Mouse (Mus musculus): ENCODE data around the gene Vsig2. TPM values are rescaled to one million over a fixed set of nuclear protein-coding genes. Genes with fewer than 3 reads are reported as not detected.
A peak's percentile ranks its signal among the peaks of the same experiment; 100 is the strongest.

Gene Vsig2
- polyA plus RNA-seq, 1 experiment from 2014 or later: 0.42 TPM

DNA sequence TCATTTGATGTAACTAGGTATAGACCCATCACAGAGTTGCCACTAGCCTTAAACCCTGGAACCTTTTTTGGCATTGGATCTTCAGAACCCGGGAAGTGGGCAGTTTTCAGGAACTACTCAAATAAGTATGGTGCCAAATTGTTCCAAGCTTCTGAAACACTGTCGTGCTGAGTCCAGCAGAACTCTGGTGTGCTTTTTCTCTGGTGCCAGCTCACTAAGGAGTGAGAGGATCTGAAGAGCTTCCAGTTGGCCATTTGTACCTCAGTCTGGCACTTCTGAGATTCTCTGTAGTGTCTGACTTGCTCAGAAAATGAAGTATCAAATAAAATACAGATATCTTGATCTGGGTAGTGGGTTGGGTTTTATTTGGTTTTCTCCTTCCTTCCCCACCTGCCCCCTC, 19.1 kb upstream of the Vsig2 start:
- no peaks in the 10 kb centered on the region for H3K9me3 ChIP-seq
- no peak for ATAC-seq
- H3K27me3 ChIP-seq: no peaks in the 10 kb centered on the region
- no peak overlapping the region for H3K4me2 ChIP-seq (replicated peaks)
- no peak overlapping the region for H3K9ac ChIP-seq (replicated peaks)
- H3K4me3 ChIP-seq (replicated peaks): no peak overlapping the region
- peaks cover 48% of the 10 kb centered on the region for H3K36me3 ChIP-seq
- no peak overlapping the region for H3K27ac ChIP-seq
- 93% methylated on average over 2 of the region's 2 CpGs for WGBS
- H3K4me1 ChIP-seq (replicated peaks): 0 out of 2 replicates have a peak, but pooled peaks cover 2% of the 10 kb centered on the region

DNA sequence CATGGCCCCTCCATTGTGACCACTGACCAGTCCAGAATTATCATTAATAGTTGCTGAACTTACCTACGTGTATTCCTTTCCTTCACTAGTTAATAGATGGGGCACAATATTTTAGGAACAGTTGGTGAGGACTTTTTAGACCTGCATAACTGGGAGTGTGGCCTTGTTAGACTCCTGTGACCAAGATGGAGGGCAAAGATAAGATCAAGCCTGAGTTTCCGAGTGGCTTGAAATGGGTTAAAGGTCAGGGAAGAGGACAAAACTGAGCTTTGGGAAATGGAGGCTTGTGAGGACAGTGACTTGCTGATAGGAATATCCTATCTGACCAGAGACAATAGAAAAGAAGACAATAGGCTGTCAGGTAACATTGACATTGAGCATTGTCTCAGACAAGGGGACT, 13.6 kb upstream of the Vsig2 start:
- peaks cover 54% of the 10 kb centered on the region for H3K27me3 ChIP-seq
- H3K27ac ChIP-seq: no peak overlapping the region
- no peak overlapping the region for H3K4me3 ChIP-seq (replicated peaks)
- WGBS: 87% methylated on average over 2 of the region's 2 CpGs
- H3K4me2 ChIP-seq (replicated peaks): no peak overlapping the region
- H3K4me1 ChIP-seq (replicated peaks): peaks cover 26% of the 10 kb centered on the region
- H3K9ac ChIP-seq (replicated peaks): no peak overlapping the region
- no peak for ATAC-seq
- no peaks in the 10 kb centered on the region for H3K9me3 ChIP-seq
- peaks cover 36% of the 10 kb centered on the region for H3K36me3 ChIP-seq

DNA sequence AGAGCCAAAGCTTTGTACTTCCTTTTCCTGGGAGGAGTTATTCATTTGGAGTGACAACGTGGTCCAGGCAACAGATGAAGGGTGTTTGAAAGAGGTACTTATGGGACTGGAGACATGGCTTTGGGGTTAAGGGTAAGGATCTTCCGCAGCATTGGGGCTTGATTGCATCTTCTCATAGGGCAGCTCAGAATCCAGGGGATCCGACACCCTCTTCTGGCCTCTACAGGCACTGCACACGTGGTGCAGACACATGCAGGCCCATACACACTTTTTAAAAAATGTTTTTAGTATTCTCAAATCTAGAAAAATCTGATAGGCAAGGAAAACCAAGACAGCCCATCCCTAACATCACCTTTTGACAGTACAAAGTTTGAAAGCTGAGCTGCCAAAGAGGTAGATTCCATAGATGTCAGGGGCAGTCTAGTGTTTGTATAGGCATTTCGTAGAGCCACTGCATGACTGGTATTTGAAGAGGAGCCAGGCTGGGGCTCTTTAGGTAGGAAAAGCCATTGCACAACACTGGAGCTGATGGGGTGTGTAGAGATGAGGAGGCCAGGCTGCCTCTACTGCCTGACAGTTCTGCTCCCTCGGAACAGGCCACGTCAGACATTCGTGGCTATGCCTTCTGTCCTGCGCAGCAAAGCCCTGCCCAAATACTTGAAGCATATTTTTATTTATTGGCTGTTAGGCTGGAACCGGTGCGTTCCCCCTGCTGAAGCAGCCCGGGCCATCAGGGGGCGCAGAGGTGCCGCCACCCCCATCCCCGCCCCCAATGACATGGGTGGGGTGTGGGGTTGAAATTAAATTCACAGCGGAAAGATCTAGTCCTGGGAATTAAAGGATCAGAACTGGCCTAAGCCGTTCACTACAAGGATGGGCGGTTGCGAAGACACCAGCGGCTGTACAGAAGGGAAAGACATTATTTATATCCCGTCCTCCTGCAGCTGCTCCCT, 12.3 kb upstream of the Vsig2 start:
- H3K9ac ChIP-seq (replicated peaks): no peak overlapping the region
- peaks cover 36% of the 10 kb centered on the region for H3K4me1 ChIP-seq (replicated peaks)
- peak; percentile 21; the same call in 1 of the 2 replicates for ATAC-seq

DNA sequence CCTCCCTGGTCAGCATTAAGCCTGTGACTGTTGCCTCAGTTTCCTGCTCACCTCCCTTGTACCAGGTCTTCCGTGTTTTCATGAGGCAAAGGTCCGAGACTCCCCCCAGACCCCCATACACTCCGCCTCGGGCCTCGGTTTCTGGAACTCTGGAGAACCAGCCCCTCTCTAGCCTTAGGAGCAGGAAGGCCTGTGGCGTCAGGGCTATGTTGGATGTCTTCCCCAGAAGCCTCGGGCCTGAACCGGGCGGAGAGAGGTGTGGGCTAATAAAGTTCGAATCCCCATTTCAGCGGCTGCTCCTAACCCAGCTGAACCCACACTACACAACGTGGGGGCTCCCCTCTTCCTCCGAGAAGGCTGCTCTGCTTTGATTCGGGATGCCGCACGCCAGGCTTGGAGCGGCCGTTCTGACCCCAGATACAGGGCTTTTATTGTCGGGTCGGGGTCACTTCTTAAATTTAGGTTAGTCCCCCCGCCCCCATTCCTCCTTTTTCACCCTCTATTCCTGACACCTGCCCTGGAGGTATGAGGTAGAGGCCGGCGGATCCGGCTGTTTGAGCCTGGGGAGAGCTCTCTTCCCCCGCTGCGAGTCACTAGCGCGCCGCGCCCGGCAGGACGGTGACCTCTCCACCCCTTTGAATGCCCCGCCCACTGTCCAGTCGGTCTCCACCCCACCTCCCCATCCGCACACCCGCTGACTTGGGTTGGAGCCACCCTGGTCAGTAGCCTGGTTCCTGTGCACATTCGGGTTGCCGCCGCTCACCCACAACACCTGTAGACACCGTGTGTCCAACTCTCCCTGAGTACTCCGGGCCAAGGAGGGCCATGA, 11.4 kb upstream of the Vsig2 start, which contains the start of gene Esam:
TSS of gene Esam (plus strand) at position 683 of the 829 bp plus-strand sequence.
- ATAC-seq: peak; percentile 32; the same call in 1 of the 2 replicates
- peak within 1 kb of the TSS; percentile 21 for H3K4me2 ChIP-seq (replicated peaks)
- no peak within 1 kb of the TSS; the same call in 1 of the 2 replicates for H3K9ac ChIP-seq (replicated peaks)
- H3K4me3 ChIP-seq (replicated peaks): 0 out of 2 replicates have a peak within 1 kb of the TSS, but pooled peaks have one; percentile 6
- 4% methylated on average over 41 of the region's 41 CpGs for WGBS
- H3K36me3 ChIP-seq: peaks cover 22% of the 10 kb centered on the region
- H3K27ac ChIP-seq: no peak within 1 kb of the TSS
- peaks cover 73% of the 10 kb centered on the region for H3K27me3 ChIP-seq
- peaks cover 36% of the 10 kb centered on the region for H3K4me1 ChIP-seq (replicated peaks)
- no peaks in the 10 kb centered on the region for H3K9me3 ChIP-seq

More for the DNA sequence above, 12.3 kb upstream of the Vsig2 start:
- H3K27ac ChIP-seq: no peak overlapping the region
- H3K36me3 ChIP-seq: peaks cover 28% of the 10 kb centered on the region
- H3K27me3 ChIP-seq: peaks cover 66% of the 10 kb centered on the region
- WGBS: 21% methylated on average over 21 of the region's 21 CpGs
- H3K4me2 ChIP-seq (replicated peaks): no peak overlapping the region; the same call in 1 of the 2 replicates
- no peaks in the 10 kb centered on the region for H3K9me3 ChIP-seq
- H3K4me3 ChIP-seq (replicated peaks): no peak overlapping the region

DNA sequence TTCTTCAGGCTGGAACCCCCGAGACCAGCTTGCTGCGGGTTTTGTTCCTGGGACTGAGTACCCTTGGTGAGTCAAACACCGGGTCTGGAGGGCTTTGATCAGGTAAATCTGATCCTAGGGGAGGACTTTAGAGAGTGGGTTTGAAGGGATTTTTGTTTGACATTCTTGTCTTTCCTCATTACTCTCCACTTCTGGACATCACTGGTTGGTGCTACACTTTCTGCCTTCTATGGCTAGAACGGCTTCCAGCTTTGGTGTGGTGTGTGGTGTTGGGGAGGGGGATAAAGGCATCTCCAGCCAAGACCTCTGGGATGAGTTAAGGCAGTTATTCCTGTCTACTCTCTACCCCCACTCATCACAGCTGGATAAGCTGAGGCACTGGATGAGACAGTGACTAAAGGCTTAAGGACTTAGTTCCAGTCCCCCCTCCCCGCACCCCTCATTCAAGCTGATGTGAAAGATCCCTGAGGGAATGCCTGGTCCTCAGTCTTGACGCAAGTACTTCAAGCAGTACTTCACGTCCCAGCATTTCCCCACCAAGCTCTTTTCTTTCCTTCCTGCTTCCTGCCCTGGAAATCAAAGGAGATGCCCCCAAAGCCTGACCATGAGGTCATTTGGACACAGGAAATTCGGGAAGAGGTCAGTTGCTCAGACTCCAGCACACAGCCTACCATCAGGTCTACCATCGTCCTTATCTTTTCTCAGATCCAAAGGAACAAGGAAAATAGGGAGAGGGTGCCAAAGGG, 10.7 kb upstream of the Vsig2 start:
- 19% methylated on average over 9 of the region's 9 CpGs for WGBS
- no peak overlapping the region for H3K27ac ChIP-seq
- peak overlapping the region; percentile 21; the same call in 1 of the 2 replicates for H3K4me2 ChIP-seq (replicated peaks)
- 0 out of 2 replicates have a peak overlapping the region, but pooled peaks have one; percentile 6 for H3K4me3 ChIP-seq (replicated peaks)
- ATAC-seq: no peak
- peaks cover 36% of the 10 kb centered on the region for H3K4me1 ChIP-seq (replicated peaks)
- H3K9ac ChIP-seq (replicated peaks): no peak overlapping the region; the same call in 1 of the 2 replicates
- H3K9me3 ChIP-seq: no peaks in the 10 kb centered on the region
- H3K36me3 ChIP-seq: peaks cover 15% of the 10 kb centered on the region
- peaks cover 81% of the 10 kb centered on the region for H3K27me3 ChIP-seq

DNA sequence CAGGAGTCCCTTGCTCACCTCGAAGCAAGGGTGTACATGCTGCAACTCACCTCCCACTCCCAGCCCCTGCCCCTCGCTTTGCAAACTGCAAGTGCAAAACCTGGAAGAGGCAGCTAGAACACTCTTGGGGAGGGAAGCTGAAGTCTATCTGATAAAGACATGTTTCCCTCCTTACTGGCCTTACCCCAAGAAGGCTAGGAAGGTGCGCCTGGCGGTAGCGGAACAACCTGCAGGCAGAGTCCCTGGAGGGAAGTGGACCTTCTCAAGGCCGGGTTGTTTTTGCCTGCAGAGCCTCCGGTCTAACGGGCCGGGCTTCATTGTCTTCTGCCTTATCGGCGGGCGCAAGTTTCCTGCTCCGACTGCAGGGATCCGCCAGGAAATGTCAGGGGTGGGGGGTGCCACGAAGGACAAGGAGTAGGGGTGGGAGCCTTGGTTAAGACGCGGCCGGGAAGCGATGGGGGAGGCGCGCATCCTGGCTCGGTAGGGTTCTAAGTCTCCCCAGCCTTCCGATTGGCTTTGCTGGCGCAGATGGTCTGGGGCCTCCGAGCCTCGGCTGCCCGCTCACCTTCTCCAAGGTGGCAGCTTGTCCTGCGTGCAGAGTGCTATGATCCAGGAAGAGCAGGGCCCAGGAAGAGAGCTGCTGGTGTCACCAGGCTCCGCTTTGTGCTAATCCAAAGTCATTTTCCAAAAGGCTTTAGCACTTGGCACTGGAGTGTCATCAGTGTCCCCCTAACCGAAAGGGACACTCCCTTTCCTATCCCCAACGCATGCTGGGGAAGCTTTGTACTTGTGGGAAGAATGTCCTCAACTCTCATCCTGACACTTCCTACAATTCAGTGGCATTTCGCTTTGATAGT, 8.8 kb upstream of the Vsig2 start:
- Histone ChIP-seq H3K27ac (0 out of 2 replicates have a peak overlapping the region, but pooled peaks have one; percentile 11), H3K27me3 (peaks cover 79% of the 10 kb centered on the region)

DNA sequence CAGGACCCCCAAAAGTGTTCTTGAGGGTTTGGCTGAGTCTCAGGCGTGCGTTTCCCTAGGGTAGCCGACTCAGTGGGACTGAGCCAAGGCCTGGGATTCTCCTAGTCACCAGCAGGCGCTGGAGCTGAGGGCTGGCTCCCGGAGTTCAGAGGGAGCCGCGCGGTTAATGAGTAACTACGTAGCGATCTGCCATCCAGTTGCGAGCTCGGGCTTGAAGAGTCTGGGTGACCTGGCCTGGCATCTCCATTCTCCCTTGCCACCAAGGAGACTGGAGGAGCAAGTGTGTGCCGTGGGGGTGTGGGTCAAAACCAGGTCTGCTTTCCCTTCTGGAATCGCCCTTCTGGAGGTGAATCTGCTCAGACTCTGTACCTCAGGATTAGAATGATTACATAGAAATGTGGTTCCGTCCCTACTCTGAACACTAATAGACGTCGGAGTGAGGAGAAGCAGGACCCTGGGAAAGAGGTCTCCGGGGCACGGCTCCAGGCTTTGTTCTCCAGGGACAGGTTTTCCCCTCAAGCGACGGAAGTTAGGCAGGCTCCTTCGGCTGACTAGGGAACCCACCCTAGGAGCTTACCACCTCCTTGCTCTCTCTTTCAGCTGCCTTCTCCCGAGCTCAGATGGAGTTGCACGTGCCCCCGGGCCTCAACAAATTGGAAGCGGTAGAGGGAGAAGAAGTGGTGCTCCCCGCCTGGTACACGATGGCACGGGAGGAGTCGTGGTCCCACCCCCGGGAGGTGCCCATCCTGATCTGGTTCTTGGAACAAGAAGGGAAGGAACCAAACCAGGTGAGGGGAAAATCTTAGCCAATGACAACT, 8.0 kb upstream of the Vsig2 start:
- Histone ChIP-seq H3K27ac (0 out of 2 replicates have a peak overlapping the region, but pooled peaks have one; percentile 11), H3K27me3 (peaks cover 71% of the 10 kb centered on the region), H3K9ac (replicated peaks) (peak overlapping the region; percentile 48), H3K4me3 (replicated peaks) (peak overlapping the region; percentile 38), H3K4me2 (replicated peaks) (peak overlapping the region; percentile 65), H3K9me3 (no peaks in the 10 kb centered on the region), H3K36me3 (no peaks in the 10 kb centered on the region), H3K4me1 (replicated peaks) (peaks cover 36% of the 10 kb centered on the region)
- 1% methylated on average over 31 of the region's 31 CpGs for WGBS
- peak; percentile 61 for ATAC-seq

More for the DNA sequence above, 8.8 kb upstream of the Vsig2 start:
- H3K4me2 ChIP-seq (replicated peaks): peak overlapping the region; percentile 65
- 1% methylated on average over 32 of the region's 32 CpGs for WGBS
- peak; percentile 65 for ATAC-seq
- H3K9me3 ChIP-seq: no peaks in the 10 kb centered on the region
- H3K36me3 ChIP-seq: peaks cover 4% of the 10 kb centered on the region
- H3K9ac ChIP-seq (replicated peaks): peak overlapping the region; percentile 55
- peaks cover 36% of the 10 kb centered on the region for H3K4me1 ChIP-seq (replicated peaks)
- H3K4me3 ChIP-seq (replicated peaks): peak overlapping the region; percentile 38

DNA sequence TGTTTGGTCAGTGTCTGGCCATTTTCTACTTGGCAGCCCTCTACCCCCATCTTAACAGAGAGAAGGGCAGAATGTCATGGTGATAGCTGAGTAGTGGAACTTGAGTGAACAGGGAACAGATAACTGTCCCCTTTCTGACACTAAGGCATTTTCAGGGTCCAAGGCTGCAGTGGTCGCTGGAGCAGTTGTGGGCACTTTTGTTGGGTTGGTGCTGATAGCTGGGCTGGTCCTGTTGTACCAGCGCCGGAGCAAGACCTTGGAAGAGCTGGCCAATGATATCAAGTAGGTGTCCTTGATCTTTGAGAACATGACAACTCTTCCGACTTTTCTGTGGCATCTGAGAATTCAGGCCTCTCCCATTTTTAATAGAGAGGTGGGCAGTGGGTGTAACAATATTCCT, 2.2 kb upstream of the Vsig2 start:
- Histone ChIP-seq H3K4me1 (replicated peaks) (no peaks in the 10 kb centered on the region), H3K36me3 (no peaks in the 10 kb centered on the region), H3K27me3 (peaks cover 32% of the 10 kb centered on the region), H3K4me2 (replicated peaks) (no peak overlapping the region), H3K9ac (replicated peaks) (no peak overlapping the region), H3K4me3 (replicated peaks) (no peak overlapping the region), H3K9me3 (no peaks in the 10 kb centered on the region), H3K27ac (no peak overlapping the region)
- no peak for ATAC-seq
- WGBS: 86% methylated on average over 4 of the region's 4 CpGs

DNA sequence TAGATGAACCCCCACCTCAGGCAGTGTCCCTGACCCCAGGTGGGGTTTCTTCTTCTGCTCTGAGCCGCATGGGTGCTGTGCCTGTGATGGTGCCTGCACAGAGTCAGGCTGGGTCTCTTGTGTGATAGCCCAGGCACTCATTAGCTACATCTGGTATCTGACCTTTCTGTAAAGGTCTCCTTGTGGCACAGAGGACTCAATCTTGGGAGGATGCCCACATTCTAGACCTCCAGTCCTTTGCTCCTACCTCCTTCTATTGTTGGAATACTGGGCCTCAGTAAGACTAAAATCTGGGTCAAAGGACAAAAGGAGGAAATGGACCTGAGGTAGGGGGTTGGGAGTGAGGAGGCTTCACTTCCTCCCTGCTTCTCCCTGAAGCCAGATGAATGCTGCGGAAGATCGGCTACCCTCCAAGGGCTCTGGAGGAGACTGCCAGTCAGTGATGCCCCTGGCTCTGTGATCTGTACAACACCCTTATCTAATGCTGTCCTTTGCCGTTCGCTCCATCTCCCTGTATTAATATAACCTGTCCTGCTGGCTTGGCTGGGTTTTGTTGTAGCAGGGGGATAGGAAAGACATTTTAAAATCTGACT, 1.3 kb upstream of the Vsig2 start:
- no peaks in the 10 kb centered on the region for H3K4me1 ChIP-seq (replicated peaks)
- no peaks in the 10 kb centered on the region for H3K9me3 ChIP-seq
- H3K27me3 ChIP-seq: peaks cover 31% of the 10 kb centered on the region
- no peak overlapping the region for H3K27ac ChIP-seq
- ATAC-seq: no peak
- H3K4me2 ChIP-seq (replicated peaks): no peak overlapping the region
- WGBS: 76% methylated on average over 5 of the region's 5 CpGs
- no peak overlapping the region for H3K9ac ChIP-seq (replicated peaks)
- no peaks in the 10 kb centered on the region for H3K36me3 ChIP-seq
- H3K4me3 ChIP-seq (replicated peaks): no peak overlapping the region

DNA sequence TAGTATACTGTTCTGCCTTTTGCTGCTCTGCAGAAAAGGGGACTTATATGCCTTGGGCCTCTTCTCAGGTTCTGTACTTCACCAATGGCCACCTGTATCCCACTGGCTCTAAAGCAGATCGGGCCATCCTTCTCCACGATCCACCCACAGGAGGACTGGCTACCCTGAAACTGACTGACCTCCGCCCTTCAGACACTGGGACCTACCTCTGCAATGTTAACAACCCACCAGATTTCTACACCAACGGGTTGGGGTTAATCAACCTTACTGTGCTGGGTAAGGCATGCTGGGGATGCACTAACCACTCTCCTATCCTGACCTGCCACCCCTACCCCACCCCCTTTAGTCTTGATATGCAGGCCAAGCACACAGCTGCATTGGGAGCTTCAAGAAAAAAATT, 1.2 kb downstream of the Vsig2 start:
- 93% methylated on average over 4 of the region's 4 CpGs for WGBS
- ATAC-seq: no peak

More for the DNA sequence above, 1.2 kb downstream of the Vsig2 start:
- Histone ChIP-seq H3K4me2 (replicated peaks) (no peak overlapping the region), H3K27ac (no peak overlapping the region), H3K4me3 (replicated peaks) (no peak overlapping the region), H3K9me3 (no peaks in the 10 kb centered on the region), H3K4me1 (replicated peaks) (peaks cover 14% of the 10 kb centered on the region), H3K9ac (replicated peaks) (no peak overlapping the region), H3K27me3 (peaks cover 47% of the 10 kb centered on the region), H3K36me3 (no peaks in the 10 kb centered on the region)
